Mouse (Mus musculus) cerebellum, adult 11-12 months (tissue): Measurements from ENCODE around the gene Slc2a12.

Experiments used
- DNase-seq: peaks from one replicate; pipeline ENCODE4 v3.0.0; 2022

The Slc2a12 gene

GRCm38 (mm10) chr10:22644853-22645491, at the start of gene Slc2a12:
Gene Slc2a12, plus strand, starts transcription at chr10:22645011.
- DNase-seq: peak; percentile 51

DNA sequence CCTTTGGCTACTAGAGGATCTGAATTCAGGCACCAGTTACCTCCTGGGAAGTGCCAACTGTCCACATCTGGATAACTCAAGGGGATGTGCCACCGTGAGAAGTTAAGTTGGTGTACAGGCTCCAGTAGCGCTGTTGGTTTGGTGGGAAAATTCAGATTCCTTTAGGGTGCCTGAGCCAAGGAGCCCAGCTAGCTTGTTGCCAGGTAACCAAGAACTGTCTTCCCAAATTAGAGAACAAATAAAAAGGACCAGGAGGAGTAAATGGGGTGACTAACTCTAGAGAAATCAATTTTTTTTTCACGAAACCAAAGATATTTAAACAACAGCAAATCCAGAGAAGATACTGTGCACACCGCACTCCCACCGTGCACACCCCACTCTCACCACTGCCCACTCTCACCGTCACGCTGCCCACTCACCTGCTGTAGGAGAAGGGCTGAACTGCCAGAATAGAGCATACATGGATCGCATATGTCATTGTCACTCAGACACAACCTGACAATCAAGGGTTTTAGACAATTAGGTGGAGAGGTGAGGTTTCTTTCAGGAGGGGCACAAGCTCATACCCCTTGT, 45.8 kb upstream of the Slc2a12 start:
- DNase-seq: no peak

GRCm38 (mm10) chr10:22601046-22601445, 43.8 kb upstream of the Slc2a12 start:
- DNase-seq: no peak

DNA sequence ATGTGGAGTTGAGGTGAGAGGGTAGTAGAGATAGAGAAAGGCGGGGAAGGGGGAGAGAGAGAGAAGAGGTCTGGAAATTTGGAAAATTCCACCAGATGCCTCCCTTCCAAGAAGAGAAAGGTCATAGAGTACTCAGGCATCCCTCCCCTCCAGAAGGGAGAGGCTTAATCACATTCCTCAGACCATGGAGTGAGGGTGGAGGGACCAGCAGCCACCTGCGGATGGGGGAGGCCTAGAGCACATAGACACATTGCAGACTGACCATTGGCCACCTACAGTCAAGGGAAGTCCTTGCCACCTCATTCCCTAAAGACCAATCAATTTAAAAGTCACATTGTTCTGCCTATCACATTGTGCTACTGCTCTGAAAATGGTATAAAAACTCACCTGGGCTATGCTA, 40.0 kb upstream of the Slc2a12 start:
- DNase-seq: no peak

GRCm38 (mm10) chr10:22608273-22608672, 36.5 kb upstream of the Slc2a12 start:
- DNase-seq: no peak

GRCm38 (mm10) chr10:22608799-22609357, 35.9 kb upstream of the Slc2a12 start:
- DNase-seq: peak; percentile 7

DNA sequence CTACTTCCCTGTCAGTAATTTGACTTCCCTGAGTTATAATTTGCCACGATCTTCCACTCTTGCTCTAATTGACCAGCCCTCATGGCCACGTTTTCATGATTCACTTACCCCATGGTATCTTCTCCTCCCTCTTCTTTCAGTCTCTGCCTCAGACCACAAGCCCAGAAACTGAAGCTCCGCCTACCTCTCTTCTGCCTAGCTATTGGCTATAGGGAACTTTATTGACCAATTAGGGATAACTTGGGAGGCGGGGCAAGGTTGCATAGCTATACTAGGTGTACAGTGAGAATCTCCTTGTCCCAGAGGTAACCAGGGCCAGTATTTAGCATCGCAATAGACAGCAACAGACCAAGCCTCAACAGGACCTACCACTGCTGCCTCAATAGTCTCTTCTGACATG, 31.5 kb upstream of the Slc2a12 start:
- no peak for DNase-seq

- no peak for DNase-seq
These were observed 30.3 kb upstream of the Slc2a12 start for GRCm38 (mm10) chr10:22614554-22614953.

DNA sequence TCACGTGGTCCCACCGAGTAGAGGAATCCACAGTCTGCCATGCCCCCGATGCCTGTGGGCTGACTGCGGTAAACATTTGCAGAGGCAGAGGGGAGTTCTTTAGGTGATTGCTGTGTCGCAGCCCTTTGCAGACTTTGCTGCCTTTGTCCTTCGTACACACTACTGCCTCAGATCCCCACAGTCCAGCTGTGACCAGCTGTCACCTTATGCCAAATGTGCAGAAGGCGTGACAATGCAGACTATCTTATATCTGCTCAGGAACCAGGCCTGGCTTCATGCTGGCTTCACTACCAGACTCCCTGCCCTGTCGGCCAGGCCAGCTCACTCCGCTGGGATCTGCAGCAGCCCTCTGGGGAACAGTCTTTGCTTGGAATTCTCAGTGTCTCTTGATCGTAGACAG, 29.5 kb upstream of the Slc2a12 start:
- no peak for DNase-seq

- peak; percentile 10 for DNase-seq
These were observed 26.0 kb upstream of the Slc2a12 start for GRCm38 (mm10) chr10:22618842-22619241.

- DNase-seq: no peak
These were observed 16.0 kb upstream of the Slc2a12 start for GRCm38 (mm10) chr10:22628832-22629231.

GRCm38 (mm10) chr10:22631103-22631502, 13.7 kb upstream of the Slc2a12 start:
- DNase-seq: no peak

GRCm38 (mm10) chr10:22631528-22631927, 13.3 kb upstream of the Slc2a12 start:
- DNase-seq: no peak

DNA sequence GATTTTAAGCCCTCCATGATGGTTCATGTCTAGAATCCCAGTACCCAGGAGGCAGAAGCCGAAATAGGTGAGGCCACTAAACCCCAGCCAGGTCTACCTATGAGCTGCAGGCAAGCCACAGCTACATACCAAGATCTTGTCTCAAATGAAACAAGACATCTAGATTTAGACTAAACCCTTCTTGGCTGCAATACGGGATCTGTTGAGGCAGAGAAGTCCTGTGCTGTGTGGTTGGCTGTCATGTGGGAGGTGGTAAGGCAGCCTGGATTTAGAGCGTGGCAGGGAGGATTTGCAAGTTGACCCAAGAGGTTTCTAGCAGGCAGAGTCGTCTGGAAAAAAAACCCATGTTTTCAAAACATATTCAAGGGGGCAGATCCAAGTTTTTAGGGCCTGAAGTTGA, 12.9 kb upstream of the Slc2a12 start:
- no peak for DNase-seq

- DNase-seq: no peak
These were observed 11.2 kb upstream of the Slc2a12 start for GRCm38 (mm10) chr10:22633406-22634306.

DNA sequence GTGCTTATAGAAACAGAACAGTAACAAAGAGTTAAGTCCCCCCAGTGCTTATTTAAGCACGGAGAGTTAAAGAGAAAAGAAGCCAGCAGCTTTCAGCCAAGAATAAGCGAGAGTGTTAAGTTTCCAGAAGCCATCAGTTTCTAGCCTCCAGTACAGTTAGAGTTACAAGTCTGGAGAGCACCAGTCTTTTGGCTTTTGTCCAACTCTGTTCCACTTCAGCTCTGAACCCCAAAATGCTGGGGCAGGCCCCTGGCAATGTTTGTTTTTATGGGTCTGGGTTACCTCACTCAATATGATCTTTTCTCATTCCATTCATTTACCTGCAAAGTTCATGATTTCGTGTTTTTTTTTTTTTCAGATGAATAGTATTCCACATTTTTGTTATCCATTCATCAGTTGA, 7.6 kb upstream of the Slc2a12 start:
- DNase-seq: no peak

DNA sequence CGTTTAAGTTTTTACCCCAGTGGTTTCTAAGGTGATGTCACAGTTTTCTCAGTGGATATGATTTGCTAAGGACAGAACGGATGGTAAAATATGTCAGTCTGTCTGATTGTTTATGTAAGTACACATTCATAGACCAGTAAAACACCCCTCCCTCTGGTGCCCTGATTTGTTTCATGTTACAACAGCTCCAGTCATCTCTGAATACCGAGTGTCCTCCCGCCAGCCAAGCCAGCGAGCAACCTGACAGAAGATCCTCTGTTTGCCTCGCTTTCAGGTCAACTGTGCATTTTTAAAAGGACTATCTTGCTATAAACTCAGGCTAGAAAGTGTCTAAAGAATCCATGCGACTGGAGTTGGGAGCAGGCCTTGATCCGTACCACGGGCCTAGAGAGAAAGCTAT, 640 bp upstream of the Slc2a12 start:
- no peak for DNase-seq

- no peak for DNase-seq
These were observed 3.9 kb downstream of the Slc2a12 start for GRCm38 (mm10) chr10:22648702-22649101.

- no peak for DNase-seq
These were observed 9.0 kb downstream of the Slc2a12 start for GRCm38 (mm10) chr10:22653820-22654219.

DNA sequence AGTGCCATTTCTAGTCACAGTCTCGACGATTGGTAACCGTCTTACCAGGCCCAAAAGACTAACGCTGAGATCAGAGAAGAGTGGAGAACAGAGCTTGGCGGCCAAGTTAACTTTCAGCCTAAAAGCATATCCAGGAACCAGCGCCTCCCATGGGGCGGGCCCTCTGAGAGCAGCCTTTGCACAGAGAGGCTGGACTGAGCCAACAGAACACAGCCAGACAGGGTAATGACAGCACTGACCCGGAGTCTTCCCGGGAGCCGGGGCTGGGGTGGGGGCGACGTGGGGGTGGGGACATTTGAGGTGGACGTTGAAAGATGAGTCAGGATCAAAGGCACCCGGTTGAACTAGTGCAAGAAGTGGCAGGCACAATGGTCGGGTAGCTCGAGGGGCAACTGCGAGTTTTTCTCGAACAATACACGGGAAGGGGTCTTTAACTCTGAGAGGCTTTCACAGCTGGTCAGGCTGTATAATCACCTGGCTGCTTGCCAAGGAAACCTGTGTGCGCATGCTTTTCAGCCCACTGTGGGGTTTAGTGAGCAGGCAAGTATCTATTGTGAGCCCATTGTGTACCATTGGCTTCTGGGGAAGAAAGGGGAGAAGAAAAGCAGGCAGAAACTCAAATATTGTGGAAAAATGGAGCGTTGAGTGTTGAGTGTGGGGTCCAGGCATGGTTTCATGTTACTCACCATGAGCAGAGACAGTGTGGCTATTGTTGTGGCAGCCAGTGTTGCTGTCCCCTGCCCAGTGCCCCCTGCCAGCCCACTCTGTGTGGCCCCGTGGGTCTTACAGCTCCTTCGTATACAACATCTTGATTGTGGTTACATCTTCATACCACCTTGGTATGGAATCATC, 13.9 kb downstream of the Slc2a12 start:
- DNase-seq: no peak

- DNase-seq: no peak
These were observed 14.5 kb downstream of the Slc2a12 start for GRCm38 (mm10) chr10:22659386-22659725.

- peak; percentile 64 for DNase-seq
These were observed 15.6 kb downstream of the Slc2a12 start for GRCm38 (mm10) chr10:22660286-22661000.
